Mouse (Mus musculus): ENCODE data around the gene Zfp748.

DNA sequence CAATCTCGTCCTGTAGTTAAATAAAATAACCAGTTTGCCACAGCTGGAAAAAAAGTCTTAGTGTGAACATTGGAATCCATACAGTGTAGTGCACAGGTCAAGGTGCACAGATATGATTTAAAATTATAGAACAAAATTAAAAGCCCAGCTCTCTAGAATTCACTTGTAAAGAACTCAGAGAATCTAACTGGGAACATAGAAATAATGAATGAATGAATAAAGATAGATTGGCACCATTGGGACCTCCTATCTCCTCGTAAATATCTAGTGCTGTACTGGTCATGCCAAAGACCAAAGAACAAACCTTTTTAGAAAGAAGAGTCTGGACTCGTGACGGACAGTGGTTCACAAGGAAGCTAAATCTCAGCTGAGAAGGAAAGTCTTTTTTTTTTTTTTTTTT is at the start of gene Zfp748:
- TF ChIP-seq POLR2A (IDR thresholded peaks at IDR 0.05; ENCODE audit: borderline replicate concordance, low read depth, low read length): no peak
- TF ChIP-seq CTCF (IDR thresholded peaks at IDR 0.05; ENCODE audit: low read depth, low read length): no peak

Measured in bone marrow macrophage, adult 2 months (primary cell).